Mouse (Mus musculus) frontal cortex, adult 2 months (tissue): ENCODE measurements around the gene Mtmr4. TPM values are rescaled to one million over a fixed set of nuclear protein-coding genes. Genes with fewer than 3 reads are reported as not detected.

Experiments used
- DNase-seq, 2 experiments: peaks; one replicate each; pipeline ENCODE4 v3.0.0; 2022; ENCODE audit warnings: low spot score in 1 of 2; ENCODE audit errors: extremely low spot score in 1 of 2
- polyA plus RNA-seq: library from polyadenylated mRNA; depleted of rRNA; stranded (reverse); fragments of >200 nt; gene quantifications from 2 replicates; pipeline ENCODE4 v1.2.3, GENCODE M21; 2012; rRNA removed

Mtmr4 gene
- 41.5 and 47.3 TPM in 2 replicates for polyA plus RNA-seq

GRCm38 (mm10) chr11:87591526-87592353 is at the start of gene Mtmr4:
Gene Mtmr4 (plus strand): TSS chr11:87592162.
- peak; percentile 100 for DNase-seq

- no peak for DNase-seq
Observed at GRCm38 (mm10) chr11:87542285-87542684, 49.7 kb upstream of the Mtmr4 start.

- no peak for DNase-seq
Observed at GRCm38 (mm10) chr11:87542906-87543305, 49.1 kb upstream of the Mtmr4 start.

GRCm38 (mm10) chr11:87553342-87553741 is 38.6 kb upstream of the Mtmr4 start:
- peak in 1 of 2 experiments; percentile 56 for DNase-seq

- no peak for DNase-seq
Observed at GRCm38 (mm10) chr11:87554386-87554785, 37.6 kb upstream of the Mtmr4 start.

GRCm38 (mm10) chr11:87555106-87555703 is 36.8 kb upstream of the Mtmr4 start:
- no peak for DNase-seq

- DNase-seq: no peak
Observed at GRCm38 (mm10) chr11:87561208-87561607, 30.8 kb upstream of the Mtmr4 start.

GRCm38 (mm10) chr11:87566501-87566900 is 25.5 kb upstream of the Mtmr4 start, which contains the start of gene Gm11492:
Gene Gm11492 (plus strand): TSS chr11:87566653.
- no peak for DNase-seq

GRCm38 (mm10) chr11:87568255-87568953 is 23.6 kb upstream of the Mtmr4 start, which contains the start of gene Sept4:
Gene Sept4 (plus strand): TSS chr11:87568903.
- no peak for DNase-seq

- DNase-seq: no peak
Observed at GRCm38 (mm10) chr11:87570743-87571142, 21.2 kb upstream of the Mtmr4 start.

- peak in 1 of 2 experiments; percentile 47 for DNase-seq
Observed at GRCm38 (mm10) chr11:87571361-87571950, 20.5 kb upstream of the Mtmr4 start.

GRCm38 (mm10) chr11:87573751-87574150 is 18.2 kb upstream of the Mtmr4 start:
- no peak for DNase-seq

GRCm38 (mm10) chr11:87574520-87575180 is 17.3 kb upstream of the Mtmr4 start:
- no peak for DNase-seq

GRCm38 (mm10) chr11:87577601-87578248 is 14.2 kb upstream of the Mtmr4 start:
- no peak for DNase-seq

GRCm38 (mm10) chr11:87578249-87578962 is 13.6 kb upstream of the Mtmr4 start:
- DNase-seq: peak in 1 of 2 experiments; percentile 72

GRCm38 (mm10) chr11:87578963-87579601 is 12.9 kb upstream of the Mtmr4 start:
- DNase-seq: no peak

GRCm38 (mm10) chr11:87579713-87580112 is 12.2 kb upstream of the Mtmr4 start:
- DNase-seq: no peak

GRCm38 (mm10) chr11:87580543-87581085 is 11.3 kb upstream of the Mtmr4 start:
- DNase-seq: no peak
